Mouse (Mus musculus) right cerebral cortex, postnatal 36 days (tissue): ENCODE results near the gene Kif21a.
A peak's percentile ranks its signal among the peaks of the same experiment; 100 is the strongest.

Experiments
- DNase-seq, 2 experiments: peaks; one replicate each; pipeline ENCODE4 v3.0.0; 2022; ENCODE audit warnings: low spot score in 2 of 2, mixed read lengths in 1 of 2

Kif21a gene

GRCm38 (mm10) chr15:90951383-90951782, 98.4 kb downstream of the Kif21a start:
- DNase-seq, result no peak

- no peak for DNase-seq
These were observed 111.3 kb downstream of the Kif21a start for GRCm38 (mm10) chr15:90938469-90938868.

- DNase-seq, result no peak
These were observed 114.2 kb downstream of the Kif21a start for GRCm38 (mm10) chr15:90935579-90935978.

- no peak for DNase-seq
These were observed 118.3 kb downstream of the Kif21a start for GRCm38 (mm10) chr15:90931451-90931850.

GRCm38 (mm10) chr15:90929043-90929442, 120.7 kb downstream of the Kif21a start:
- DNase-seq, result no peak

- no peak for DNase-seq
These were observed 153.3 kb downstream of the Kif21a start for GRCm38 (mm10) chr15:90896480-90896879.

- peak; percentile 11 to 16 for DNase-seq
These were observed 162.3 kb downstream of the Kif21a start for GRCm38 (mm10) chr15:90887466-90887865.
